Mouse (Mus musculus) CH12.LX (cell line): ENCODE data around the gene Ablim1. TPM values are rescaled to one million over a fixed set of nuclear protein-coding genes. Genes with fewer than 3 reads are reported as not detected.

ENCODE experiments used
- DNase-seq: peaks from one replicate; pipeline ENCODE4 v3.0.0-alpha.2; 2013; ENCODE audit errors: extremely low read depth
- H3K27ac ChIP-seq: 2 replicates; pipeline ENCODE4 v1.5.1; 2012; ENCODE audit warnings: low read depth, mild to moderate bottlenecking, control low read depth, moderate library complexity; ENCODE audit not compliant: insufficient read depth
- H3K27me3 ChIP-seq: replicated peaks from 2 replicates; pipeline ENCODE3; 2012; ENCODE audit warnings: inconsistent platforms
- H3K36me3 ChIP-seq, 2 experiments: replicated peaks in 1 of 2; 2 replicates each; pipeline versions ENCODE3 to v1.6.1; 2012; ENCODE audit warnings: inconsistent platforms in 1 of 2, low read length in 1 of 2, mild to moderate bottlenecking in 1 of 2, mixed read lengths in 1 of 2, moderate library complexity in 1 of 2; ENCODE audit not compliant: control insufficient read depth in 1 of 2, insufficient read depth in 1 of 2
- H3K4me1 ChIP-seq, 2 experiments: 2 replicates each; pipeline ENCODE4 v1.6.1; 2012; ENCODE audit warnings: inconsistent platforms in 1 of 2, moderate library complexity in 1 of 2; ENCODE audit not compliant: insufficient read depth in 2 of 2, control insufficient read depth in 1 of 2
- H3K4me2 ChIP-seq: 2 replicates; pipeline ENCODE4 v1.6.1; 2012; ENCODE audit warnings: low read depth, mild to moderate bottlenecking, control low read depth; ENCODE audit not compliant: poor library complexity, insufficient read depth, severe bottlenecking
- H3K4me3 ChIP-seq, 3 experiments: fragments of 150-350 bp in 1 of 3; sonication (generic) in 1 of 3; replicated peaks in 1 of 3; 2 replicates each; pipeline versions ENCODE3 to v1.5.1; 2011 to 2012; ENCODE audit warnings: low read depth in 2 of 3, low read length in 2 of 3, mild to moderate bottlenecking in 2 of 3, moderate library complexity in 2 of 3, control low read depth in 1 of 3, improper control_type of control experiment in 1 of 3, inconsistent platforms in 1 of 3, mixed read lengths in 1 of 3; ENCODE audit not compliant: poor library complexity in 1 of 3
- H3K79me2 ChIP-seq: replicated peaks from 2 replicates; pipeline ENCODE4 v1.6.1; 2012; ENCODE audit warnings: mild to moderate bottlenecking, moderate library complexity; ENCODE audit not compliant: control insufficient read depth, poor library complexity, insufficient read depth, severe bottlenecking; ENCODE audit errors: extremely low read depth
- H3K9ac ChIP-seq: 2 replicates; pipeline ENCODE4 v1.6.1; 2012; ENCODE audit warnings: low read depth, mild to moderate bottlenecking, control low read depth, moderate library complexity; ENCODE audit not compliant: insufficient read depth
- H3K9me3 ChIP-seq: replicated peaks from 2 replicates; pipeline ENCODE3; 2012; ENCODE audit warnings: low read length, inconsistent platforms, mixed read lengths
- BHLHE40 ChIP-seq: IDR thresholded peaks from 2 replicates; pipeline ENCODE4 v1.6.1; 2011; ENCODE audit warnings: mild to moderate bottlenecking, low read depth, low read length, improper control_type of control experiment
- CHD2 ChIP-seq: IDR thresholded peaks from 2 replicates; pipeline ENCODE4 v1.6.1; 2011; ENCODE audit warnings: low read length, improper control_type of control experiment
- CTCF ChIP-seq, 2 experiments: IDR thresholded peaks in 1 of 2; conservative IDR thresholded peaks in 1 of 2; 2 replicates each; pipeline ENCODE4 v1.5.1; 2011 to 2012; ENCODE audit warnings: low read depth in 2 of 2, low read length in 2 of 2, improper control_type of control experiment in 1 of 2, inconsistent platforms in 1 of 2, mild to moderate bottlenecking in 1 of 2, moderate library complexity in 1 of 2
- E2F4 ChIP-seq: IDR thresholded peaks from 2 replicates; pipeline ENCODE4 v1.6.1; 2011; ENCODE audit warnings: low read depth, low read length, improper control_type of control experiment; ENCODE audit not compliant: insufficient replicate concordance
- EP300 ChIP-seq: IDR thresholded peaks from 2 replicates; pipeline ENCODE4 v1.6.1; 2011; ENCODE audit warnings: low read length, improper control_type of control experiment
- ETS1 ChIP-seq: conservative IDR thresholded peaks from 2 replicates; pipeline ENCODE4 v1.6.1; 2012; ENCODE audit warnings: low read depth, mild to moderate bottlenecking, inconsistent platforms, low read length, improper control_type of control experiment, moderate library complexity
- GABPA ChIP-seq: IDR thresholded peaks from 2 replicates; pipeline ENCODE4 v1.6.1; 2012; ENCODE audit warnings: low read depth, low read length, improper control_type of control experiment, inconsistent platforms; ENCODE audit not compliant: insufficient replicate concordance
- HCFC1 ChIP-seq: IDR thresholded peaks from 2 replicates; pipeline ENCODE4 v1.6.1; 2012; ENCODE audit warnings: low read depth, mild to moderate bottlenecking, inconsistent platforms, low read length, improper control_type of control experiment
- JUN ChIP-seq: IDR thresholded peaks from 2 replicates; pipeline ENCODE4 v1.6.1; 2011; ENCODE audit warnings: low read depth, mild to moderate bottlenecking, low read length, improper control_type of control experiment, moderate library complexity; ENCODE audit not compliant: insufficient read depth
- JUND ChIP-seq: conservative IDR thresholded peaks from 2 replicates; pipeline ENCODE4 v1.6.1; 2011; ENCODE audit warnings: low read depth, low read length, improper control_type of control experiment
- KAT2A ChIP-seq: IDR thresholded peaks from 2 replicates; pipeline ENCODE4 v1.6.1; 2012; ENCODE audit warnings: low read length, improper control_type of control experiment, inconsistent platforms; ENCODE audit not compliant: insufficient replicate concordance
- MXI1 ChIP-seq: IDR thresholded peaks from 2 replicates; pipeline ENCODE4 v1.6.1; 2011; ENCODE audit warnings: mild to moderate bottlenecking, low read depth, low read length, improper control_type of control experiment
- MYC ChIP-seq: IDR thresholded peaks from 2 replicates; pipeline ENCODE4 v1.6.1; 2011; ENCODE audit warnings: low read depth, mild to moderate bottlenecking, improper control_type of control experiment, low read length
- POLR2A ChIP-seq: IDR thresholded peaks from 2 replicates; pipeline ENCODE4 v1.6.1; 2011; ENCODE audit warnings: low read depth, mild to moderate bottlenecking, improper control_type of control experiment, low read length
- RAD21 ChIP-seq: IDR thresholded peaks from 2 replicates; pipeline ENCODE4 v1.6.1; 2011; ENCODE audit warnings: low read depth, mild to moderate bottlenecking, low read length, improper control_type of control experiment, moderate library complexity
- RCOR1 ChIP-seq: conservative IDR thresholded peaks from 2 replicates; pipeline ENCODE4 v1.6.1; 2012; ENCODE audit warnings: low read depth, mild to moderate bottlenecking, inconsistent platforms, low read length, improper control_type of control experiment
- SMC3 ChIP-seq: IDR thresholded peaks from 2 replicates; pipeline ENCODE4 v1.6.1; 2011; ENCODE audit warnings: low read depth, low read length, improper control_type of control experiment
- UBTF ChIP-seq: IDR thresholded peaks from 2 replicates; pipeline ENCODE4 v1.6.1; 2012; ENCODE audit warnings: low read depth, mild to moderate bottlenecking, inconsistent platforms, low read length, improper control_type of control experiment, moderate library complexity
- USF1 ChIP-seq: IDR thresholded peaks from 2 replicates; pipeline ENCODE4 v1.6.1; 2014; ENCODE audit warnings: low read depth, mild to moderate bottlenecking, inconsistent platforms, low read length, improper control_type of control experiment
- USF2 ChIP-seq: conservative IDR thresholded peaks from 2 replicates; pipeline ENCODE4 v1.6.1; 2011; ENCODE audit warnings: low read depth, low read length, improper control_type of control experiment
- ZC3H11A ChIP-seq: IDR thresholded peaks from 2 replicates; pipeline ENCODE4 v1.6.1; 2012; ENCODE audit warnings: low read depth, mild to moderate bottlenecking, inconsistent platforms, low read length, improper control_type of control experiment
- ZKSCAN1 ChIP-seq: IDR thresholded peaks from 2 replicates; pipeline ENCODE4 v1.6.1; 2012; ENCODE audit warnings: low read depth, inconsistent platforms, low read length, improper control_type of control experiment, borderline replicate concordance
- ZNF384 ChIP-seq: IDR thresholded peaks from 2 replicates; pipeline ENCODE4 v1.6.1; 2012; ENCODE audit warnings: low read depth, low read length, improper control_type of control experiment, inconsistent platforms
- dilution Hi-C: fragments of 300-500 bp; cut with MboI; formaldehyde crosslinking; loops from 2 replicates; pipeline ENCODE4 v1.14.3; 2020; ENCODE audit warnings: low sequenced_read_pairs; ENCODE audit not compliant: extremely low pct_unique_long_range_greater_than_20kb, extremely low pct_ligation_motif_present
- in situ Hi-C: fragments of 300-500 bp; cut with MboI; formaldehyde crosslinking; loops from 3 replicates; pipeline ENCODE4 v1.14.3; 2019; ENCODE audit warnings: low sequenced_read_pairs, low pct_ligation_motif_present, low pct_unique_long_range_greater_than_20kb, mixed read lengths
- polyA plus RNA-seq: library from polyadenylated mRNA; unstranded; fragments of >175 nt; gene quantifications from 2 replicates; pipeline ENCODE4 v1.2.1, GENCODE M21; 2012; ENCODE audit warnings: low read depth; ENCODE audit not compliant: insufficient read length
- total RNA-seq, 2 experiments: library from RNA; depleted of rRNA; stranded (reverse); fragments of 300-350 nt in 1 of 2; fragments of >200 nt in 1 of 2; gene quantifications; 2 replicates each; pipeline ENCODE4 v1.2.3; 2012 to 2014

Gene Ablim1
- total and polyA plus RNA-seq, 3 experiments: 0.85 to 2.4 (median 2.0) TPM

DNA sequence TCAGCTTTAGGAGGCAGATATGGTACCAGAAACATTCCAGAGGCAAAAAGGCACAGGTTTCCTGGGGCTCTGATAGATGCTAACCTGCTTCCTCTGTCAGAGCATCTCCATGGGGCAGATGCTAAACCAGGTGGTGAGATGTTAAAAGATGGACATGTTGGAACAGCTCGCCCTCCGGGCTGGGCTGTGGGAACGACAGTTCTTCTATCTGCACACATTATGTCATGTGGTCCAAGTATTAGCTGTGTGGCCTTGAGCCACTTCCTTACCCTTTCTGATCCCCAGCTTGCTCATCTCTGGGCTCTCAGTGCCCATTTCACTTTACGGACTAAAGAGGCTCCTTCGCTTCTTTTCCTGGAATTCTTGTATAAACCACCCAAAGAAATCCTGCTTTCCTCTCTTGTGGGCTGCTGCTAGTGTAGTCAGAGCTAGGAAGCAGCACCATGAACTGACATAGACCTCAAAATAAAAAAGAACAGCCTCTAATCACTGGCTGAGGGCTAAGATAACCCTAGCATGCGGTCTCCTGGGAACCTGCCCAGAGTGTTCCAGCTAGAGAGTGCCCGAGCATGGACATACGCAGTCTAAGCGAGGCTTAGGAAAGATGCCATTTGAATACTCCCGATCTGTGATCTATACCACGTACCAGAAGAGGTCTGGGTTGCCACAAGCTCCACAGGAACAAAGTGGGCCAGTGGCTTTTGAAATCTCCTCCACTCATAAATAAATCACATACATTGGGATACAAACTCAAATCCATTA is 119.4 kb downstream of the Ablim1 start:
- dilution Hi-C loops: no loop called here
- peaks cover 0 to 5% of the 10 kb centered on the region in 2 experiments; a peak in 2 of 4 replicates for H3K4me1 ChIP-seq
- TF ChIP-seq ZNF384 (no peak), ZC3H11A (no peak), EP300 (no peak), KAT2A (no peak), POLR2A (no peak), ETS1 (no peak), E2F4 (no peak)

DNA sequence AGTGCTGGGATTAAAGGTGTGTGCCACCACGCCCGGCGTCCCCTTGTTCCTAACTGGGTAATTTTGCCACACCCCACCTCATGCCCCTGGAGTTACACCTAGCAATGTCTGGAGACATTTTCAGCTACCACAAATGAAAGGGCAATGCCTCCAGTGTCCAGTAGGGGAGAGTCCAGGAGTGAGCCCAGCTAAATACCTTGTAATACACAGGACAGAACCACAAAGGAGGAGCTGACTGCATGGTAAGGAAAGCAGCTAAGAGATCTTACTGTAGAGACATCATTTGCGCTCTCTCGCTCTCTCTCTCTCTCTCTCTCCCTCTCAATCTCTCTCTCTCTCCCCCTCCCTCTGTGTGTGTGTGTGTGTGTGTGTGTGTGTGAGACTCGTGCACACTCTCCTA is 120.8 kb downstream of the Ablim1 start:
- Histone ChIP-seq H3K4me3 (no peak overlapping the region), H3K79me2 (no peaks in the 10 kb centered on the region), H3K4me2 (no peak overlapping the region), H3K4me1 (0 out of 4 replicates have a peak, but pooled peaks cover 0 to 2% of the 10 kb centered on the region in 2 experiments), H3K27me3 (no peaks in the 10 kb centered on the region), H3K27ac (no peak overlapping the region), H3K9ac (no peak overlapping the region), H3K36me3 (no peaks in the 10 kb centered on the region), H3K9me3 (no peaks in the 10 kb centered on the region)
- in situ Hi-C loops (no loop called here), dilution Hi-C loops (no loop called here)
- DNase-seq: peak; percentile 48
- TF ChIP-seq CTCF (conservative IDR thresholded peaks at IDR 0.05 in 1 of 2, IDR thresholded peaks at IDR 0.05 in 1 of 2; ENCODE audit: low read depth in 2 of 2, low read length in 2 of 2): peak; percentile 53 to 65
- TF ChIP-seq MXI1: no peak
- no peak for TF ChIP-seq JUND
- TF ChIP-seq CHD2: no peak
- peak; percentile 25 for TF ChIP-seq SMC3
- peak; percentile 30 for TF ChIP-seq RAD21
- TF ChIP-seq USF1: no peak

More for the DNA sequence above, 119.4 kb downstream of the Ablim1 start:
- Histone ChIP-seq H3K27me3 (no peaks in the 10 kb centered on the region), H3K4me2 (no peak overlapping the region), H3K27ac (no peak overlapping the region), H3K4me3 (no peak overlapping the region), H3K79me2 (no peaks in the 10 kb centered on the region), H3K9me3 (no peaks in the 10 kb centered on the region), H3K36me3 (no peaks in the 10 kb centered on the region), H3K9ac (no peak overlapping the region)
- in situ Hi-C loops: no loop called here
- DNase-seq: no peak

GRCm38 (mm10) chr19:57193382-57193781 is 121.3 kb downstream of the Ablim1 start:
- TF ChIP-seq HCFC1 (no peak), RCOR1 (no peak), GABPA (no peak), BHLHE40 (no peak), USF2 (no peak), UBTF (no peak), ZKSCAN1 (no peak), EP300 (no peak), MYC (no peak), MXI1 (no peak), CTCF (conservative IDR thresholded peaks at IDR 0.05 in 1 of 2, IDR thresholded peaks at IDR 0.05 in 1 of 2; ENCODE audit: low read depth in 2 of 2, low read length in 2 of 2) (no peak), JUN (no peak)
- Histone ChIP-seq H3K79me2 (no peaks in the 10 kb centered on the region), H3K4me1 (no peaks in the 10 kb centered on the region), H3K9ac (no peak overlapping the region), H3K27ac (no peak overlapping the region), H3K27me3 (no peaks in the 10 kb centered on the region), H3K4me3 (no peak overlapping the region), H3K36me3 (no peaks in the 10 kb centered on the region), H3K4me2 (no peak overlapping the region), H3K9me3 (no peaks in the 10 kb centered on the region)
- DNase-seq: no peak
- in situ Hi-C loops: no loop called here
- dilution Hi-C loops: no loop called here
